Mouse (Mus musculus) midbrain, embryonic 13.5 days (tissue): ENCODE measurements around the gene Tktl2. TPM values are rescaled to one million over a fixed set of nuclear protein-coding genes. Genes with fewer than 3 reads are reported as not detected.

ENCODE experiments used
- ATAC-seq: fragments of 200-750 bp; cut with Nextera tagmentation; 2 replicates; pipeline ENCODE4 v1.8.0; 2017; ENCODE audit warnings: mild to moderate bottlenecking, moderate TSS enrichment, moderate library complexity
- H3K27ac ChIP-seq: fragments of 300-500 bp; sonication (generic); 2 replicates; pipeline ENCODE4 v1.5.1; 2015; ENCODE audit warnings: inconsistent platforms, mild to moderate bottlenecking, moderate library complexity
- H3K27me3 ChIP-seq: fragments of 300-500 bp; sonication (generic); 2 replicates; pipeline ENCODE4 v1.6.1; 2015; ENCODE audit warnings: mild to moderate bottlenecking, inconsistent platforms
- H3K36me3 ChIP-seq: fragments of 300-500 bp; sonication (generic); 2 replicates; pipeline ENCODE4 v1.6.1; 2015; ENCODE audit warnings: mild to moderate bottlenecking, inconsistent platforms
- H3K4me1 ChIP-seq: fragments of 300-500 bp; sonication (generic); replicated peaks from 2 replicates; pipeline ENCODE4 v1.6.1; 2015; ENCODE audit warnings: inconsistent platforms
- H3K4me2 ChIP-seq: fragments of 300-500 bp; sonication (generic); replicated peaks from 2 replicates; pipeline ENCODE4 v1.6.1; 2015; ENCODE audit warnings: moderate library complexity, mild to moderate bottlenecking, inconsistent platforms
- H3K4me3 ChIP-seq: fragments of 300-500 bp; sonication (generic); replicated peaks from 2 replicates; pipeline ENCODE4 v1.5.1; 2015; ENCODE audit warnings: mild to moderate bottlenecking, inconsistent platforms
- H3K9ac ChIP-seq: fragments of 300-500 bp; sonication (generic); replicated peaks from 2 replicates; pipeline ENCODE4 v1.6.1; 2015; ENCODE audit warnings: mild to moderate bottlenecking, inconsistent platforms
- H3K9me3 ChIP-seq: fragments of 300-500 bp; sonication (generic); 2 replicates; pipeline ENCODE4 v1.6.1; 2016; ENCODE audit warnings: mild to moderate bottlenecking, inconsistent platforms
- WGBS: fragments of 180-500 bp; shearing (Covaris S2); methylation state at CpG from one replicate; pipeline ENCODE4 v1.1.7; 2015; 5-methylcytosine and 5-hydroxymethylcytosine counted together
- polyA plus RNA-seq: library from polyadenylated mRNA; unstranded; fragments of >200 nt; fragmentation: Nextera tagmentation; extraction: Ambion mirVana; gene quantifications from 2 replicates; pipeline ENCODE4 v1.2.1, GENCODE M21; 2015

Tktl2 gene
- 0.03 TPM in 1 of 2 replicates, not detected in the other for polyA plus RNA-seq

- Histone ChIP-seq H3K27me3 (no peaks in the 10 kb centered on the region), H3K36me3 (no peaks in the 10 kb centered on the region), H3K27ac (no peak within 1 kb of the TSS), H3K4me1 (no peaks in the 10 kb centered on the region), H3K9ac (no peak within 1 kb of the TSS), H3K9me3 (no peaks in the 10 kb centered on the region), H3K4me2 (no peak within 1 kb of the TSS), H3K4me3 (no peak within 1 kb of the TSS)
- no peak for ATAC-seq
- 98% methylated on average over 22 of the region's 22 CpGs for WGBS
Observed at GRCm38 (mm10) chr8:66511537-66511936, at the start of gene Tktl2. Gene Tktl2 (plus strand): TSS chr8:66511756.

GRCm38 (mm10) chr8:66469821-66470220, 41.7 kb upstream of the Tktl2 start:
- no peak for ATAC-seq
- Histone ChIP-seq H3K9ac (no peak overlapping the region), H3K4me2 (no peak overlapping the region), H3K9me3 (no peaks in the 10 kb centered on the region), H3K27me3 (no peaks in the 10 kb centered on the region), H3K4me3 (no peak overlapping the region), H3K36me3 (no peaks in the 10 kb centered on the region), H3K27ac (no peak overlapping the region), H3K4me1 (no peaks in the 10 kb centered on the region)
- WGBS = 90% methylated on average over 3 of the region's 3 CpGs

- no peak overlapping the region for H3K4me2 ChIP-seq
- no peaks in the 10 kb centered on the region for H3K9me3 ChIP-seq
- no peak for ATAC-seq
- H3K9ac ChIP-seq = no peak overlapping the region
- no peak overlapping the region for H3K27ac ChIP-seq
- no peaks in the 10 kb centered on the region for H3K4me1 ChIP-seq
- H3K4me3 ChIP-seq = no peak overlapping the region
- H3K36me3 ChIP-seq = peaks cover 56% of the 10 kb centered on the region
- H3K27me3 ChIP-seq = no peaks in the 10 kb centered on the region
- 93% methylated on average over 3 of the region's 3 CpGs for WGBS
Observed at GRCm38 (mm10) chr8:66476880-66477279, 34.7 kb upstream of the Tktl2 start.

GRCm38 (mm10) chr8:66486084-66486763, 25.3 kb upstream of the Tktl2 start, which contains the start of gene Tma16:
Gene Tma16 (minus strand): TSS chr8:66486530.
- no peaks in the 10 kb centered on the region for H3K27me3 ChIP-seq
- H3K27ac ChIP-seq = peak within 1 kb of the TSS; percentile 81
- no peaks in the 10 kb centered on the region for H3K9me3 ChIP-seq
- WGBS = under 1% methylated on average over 44 of the region's 45 CpGs
- H3K4me1 ChIP-seq = peaks cover 14% of the 10 kb centered on the region
- peak within 1 kb of the TSS; percentile 98 for H3K4me3 ChIP-seq
- H3K9ac ChIP-seq = peak within 1 kb of the TSS; percentile 86
- peak within 1 kb of the TSS; percentile 79 for H3K4me2 ChIP-seq
- H3K36me3 ChIP-seq = peaks cover 20% of the 10 kb centered on the region
- peak; percentile 96 for ATAC-seq

GRCm38 (mm10) chr8:66488556-66488955, 23.0 kb upstream of the Tktl2 start:
- Histone ChIP-seq H3K27ac (no peak overlapping the region), H3K9ac (no peak overlapping the region), H3K36me3 (0 out of 2 replicates have a peak, but pooled peaks cover 4% of the 10 kb centered on the region), H3K9me3 (no peaks in the 10 kb centered on the region), H3K4me1 (peaks cover 14% of the 10 kb centered on the region), H3K4me2 (no peak overlapping the region), H3K27me3 (no peaks in the 10 kb centered on the region), H3K4me3 (no peak overlapping the region)
- ATAC-seq = no peak
- WGBS = 48% methylated on average over 3 of the region's 3 CpGs

GRCm38 (mm10) chr8:66490624-66491023, 20.9 kb upstream of the Tktl2 start:
- H3K4me3 ChIP-seq = no peak overlapping the region
- H3K27me3 ChIP-seq = no peaks in the 10 kb centered on the region
- H3K4me1 ChIP-seq = peaks cover under 1% of the 10 kb centered on the region; the same call in 1 of the 2 replicates
- no peak overlapping the region for H3K27ac ChIP-seq
- no peak overlapping the region for H3K4me2 ChIP-seq
- H3K36me3 ChIP-seq = no peaks in the 10 kb centered on the region
- no peak for ATAC-seq
- WGBS = 85% methylated on average over 4 of the region's 4 CpGs
- H3K9me3 ChIP-seq = no peaks in the 10 kb centered on the region
- no peak overlapping the region for H3K9ac ChIP-seq

- Histone ChIP-seq H3K4me3 (no peak overlapping the region), H3K27ac (no peak overlapping the region), H3K9me3 (no peaks in the 10 kb centered on the region), H3K9ac (no peak overlapping the region), H3K36me3 (no peaks in the 10 kb centered on the region), H3K4me2 (no peak overlapping the region), H3K4me1 (no peaks in the 10 kb centered on the region), H3K27me3 (no peaks in the 10 kb centered on the region)
- ATAC-seq = no peak
- 82% methylated on average over 2 of the region's 2 CpGs for WGBS
Observed at GRCm38 (mm10) chr8:66494496-66494895, 17.1 kb upstream of the Tktl2 start.

GRCm38 (mm10) chr8:66495726-66496125, 15.8 kb upstream of the Tktl2 start:
- Histone ChIP-seq H3K27me3 (no peaks in the 10 kb centered on the region), H3K36me3 (no peaks in the 10 kb centered on the region), H3K9ac (no peak overlapping the region), H3K27ac (no peak overlapping the region), H3K9me3 (no peaks in the 10 kb centered on the region), H3K4me1 (no peaks in the 10 kb centered on the region), H3K4me2 (no peak overlapping the region), H3K4me3 (no peak overlapping the region)
- peak; percentile 92 for ATAC-seq
- WGBS = 8% methylated on average over 8 of the region's 8 CpGs

GRCm38 (mm10) chr8:66496998-66497577, 14.5 kb upstream of the Tktl2 start:
- WGBS = 36% methylated on average over 4 of the region's 4 CpGs
- no peaks in the 10 kb centered on the region for H3K9me3 ChIP-seq

GRCm38 (mm10) chr8:66503381-66503780, 8.2 kb upstream of the Tktl2 start:
- no peaks in the 10 kb centered on the region for H3K9me3 ChIP-seq
- H3K27ac ChIP-seq = no peak overlapping the region
- no peaks in the 10 kb centered on the region for H3K27me3 ChIP-seq
- no peaks in the 10 kb centered on the region for H3K4me1 ChIP-seq
- no peak overlapping the region for H3K4me2 ChIP-seq
- no peak overlapping the region for H3K4me3 ChIP-seq
- no peak overlapping the region for H3K9ac ChIP-seq
- no peaks in the 10 kb centered on the region for H3K36me3 ChIP-seq
- no peak for ATAC-seq
- WGBS = 87% methylated on average over 2 of the region's 2 CpGs

More at GRCm38 (mm10) chr8:66496998-66497577, 14.5 kb upstream of the Tktl2 start:
- Histone ChIP-seq H3K4me1 (no peaks in the 10 kb centered on the region), H3K27ac (no peak overlapping the region), H3K36me3 (no peaks in the 10 kb centered on the region), H3K27me3 (no peaks in the 10 kb centered on the region), H3K4me3 (no peak overlapping the region), H3K4me2 (no peak overlapping the region), H3K9ac (no peak overlapping the region)
- peak; percentile 55 for ATAC-seq

- H3K4me1 ChIP-seq = no peaks in the 10 kb centered on the region
- no peaks in the 10 kb centered on the region for H3K36me3 ChIP-seq
- no peak overlapping the region for H3K4me3 ChIP-seq
- no peaks in the 10 kb centered on the region for H3K9me3 ChIP-seq
- 88% methylated on average over 2 of the region's 2 CpGs for WGBS
- no peak overlapping the region for H3K9ac ChIP-seq
- H3K27ac ChIP-seq = no peak overlapping the region
- no peaks in the 10 kb centered on the region for H3K27me3 ChIP-seq
- H3K4me2 ChIP-seq = no peak overlapping the region
- no peak for ATAC-seq
Observed at GRCm38 (mm10) chr8:66519149-66519548, 7.6 kb downstream of the Tktl2 start.

GRCm38 (mm10) chr8:66520576-66520975, 9.0 kb downstream of the Tktl2 start:
- no peak for ATAC-seq
- no peaks in the 10 kb centered on the region for H3K36me3 ChIP-seq

More at GRCm38 (mm10) chr8:66520576-66520975, 9.0 kb downstream of the Tktl2 start:
- Histone ChIP-seq H3K4me2 (no peak overlapping the region), H3K27ac (no peak overlapping the region), H3K4me1 (no peaks in the 10 kb centered on the region), H3K4me3 (no peak overlapping the region), H3K9me3 (no peaks in the 10 kb centered on the region), H3K27me3 (no peaks in the 10 kb centered on the region), H3K9ac (no peak overlapping the region)
